Mouse (Mus musculus) subcutaneous adipose tissue, adult 2 months (tissue): ENCODE results near the gene Smim11. TPM values are rescaled to one million over a fixed set of nuclear protein-coding genes. Genes with fewer than 3 reads are reported as not detected.

Experiments
- polyA plus RNA-seq: library from polyadenylated mRNA; depleted of rRNA; stranded (reverse); fragments of >200 nt; gene quantifications from 2 replicates; pipeline ENCODE4 v1.2.3, GENCODE M21; 2012; ENCODE audit warnings: low replicate concordance; rRNA removed

Gene Smim11
- polyA plus RNA-seq, result 25.3 and 25.8 TPM in 2 replicates

GRCm38 (mm10) chr16:92300649-92301411 is at the start of gene Smim11:
Smim11 (plus strand) TSS chr16:92301286.

GRCm38 (mm10) chr16:92292101-92292500 is 9.0 kb upstream of the Smim11 start, which contains the start of gene Kcne2:
Kcne2 (plus strand) TSS chr16:92292389.

GRCm38 (mm10) chr16:92321341-92321740 is 20.3 kb downstream of the Smim11 start, which contains the start of gene Fam243:
Fam243 (minus strand) TSS chr16:92321441.

GRCm38 (mm10) chr16:92359229-92359628 is 58.1 kb downstream of the Smim11 start, which contains the start of gene Kcne1:
Kcne1 (minus strand) TSS chr16:92359468.

Other genes starting within 250 kb of the Smim11 start
- 67.8 and 167 TPM in 2 replicates for gene Mrps6, start 243.0 kb upstream of the Smim11 start, polyA plus RNA-seq
- gene Gm49711, start 243.0 kb upstream of the Smim11 start, polyA plus RNA-seq, result not detected in 2 replicates
- gene Slc5a3, start 243.0 kb upstream of the Smim11 start, polyA plus RNA-seq, result 7.7 and 16.2 TPM in 2 replicates
- 0.13 TPM in 1 of 2 replicates, not detected in the other for gene Kcne2, start 8.9 kb upstream of the Smim11 start, polyA plus RNA-seq
- not detected in 2 replicates for gene Fam243, start 20.2 kb downstream of the Smim11 start, polyA plus RNA-seq
- gene Kcne1, start 58.2 kb downstream of the Smim11 start, polyA plus RNA-seq, result 0.67 TPM in 1 of 2 replicates, not detected in the other
- gene Rcan1, start 169.6 kb downstream of the Smim11 start, polyA plus RNA-seq, result 16.8 and 19.9 TPM in 2 replicates
- gene Clic6, start 184.4 kb downstream of the Smim11 start, polyA plus RNA-seq, result 0.56 and 1.2 TPM in 2 replicates